Mouse (Mus musculus): ENCODE results near the gene Aplnr. TPM values are rescaled to one million over a fixed set of nuclear protein-coding genes. Genes with fewer than 3 reads are reported as not detected.

Aplnr gene
- polyA plus RNA-seq, 1 experiment, result 3.1 TPM

DNA sequence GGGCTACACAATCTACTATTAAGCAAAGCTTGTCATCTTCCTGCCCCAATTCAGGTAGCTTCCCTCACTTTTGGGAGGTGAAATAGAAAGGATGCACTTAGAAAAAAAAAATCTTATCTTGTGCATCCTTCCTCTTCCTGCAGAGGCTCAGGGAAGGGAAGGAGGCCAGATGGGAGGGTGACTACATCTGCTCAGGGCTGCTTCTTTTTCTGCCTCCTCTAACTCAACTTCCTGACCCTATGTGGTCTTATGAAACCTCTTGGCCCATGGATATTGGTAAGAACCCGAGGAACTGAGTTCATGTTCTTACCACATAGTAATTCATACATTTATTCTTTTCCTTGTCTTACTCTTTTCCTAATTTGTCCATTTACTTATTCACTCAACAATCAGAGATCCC is 926 bp upstream of the Aplnr start:
- no peak for DNase-seq (ENCODE audit: low read depth, low spot score)

DNA sequence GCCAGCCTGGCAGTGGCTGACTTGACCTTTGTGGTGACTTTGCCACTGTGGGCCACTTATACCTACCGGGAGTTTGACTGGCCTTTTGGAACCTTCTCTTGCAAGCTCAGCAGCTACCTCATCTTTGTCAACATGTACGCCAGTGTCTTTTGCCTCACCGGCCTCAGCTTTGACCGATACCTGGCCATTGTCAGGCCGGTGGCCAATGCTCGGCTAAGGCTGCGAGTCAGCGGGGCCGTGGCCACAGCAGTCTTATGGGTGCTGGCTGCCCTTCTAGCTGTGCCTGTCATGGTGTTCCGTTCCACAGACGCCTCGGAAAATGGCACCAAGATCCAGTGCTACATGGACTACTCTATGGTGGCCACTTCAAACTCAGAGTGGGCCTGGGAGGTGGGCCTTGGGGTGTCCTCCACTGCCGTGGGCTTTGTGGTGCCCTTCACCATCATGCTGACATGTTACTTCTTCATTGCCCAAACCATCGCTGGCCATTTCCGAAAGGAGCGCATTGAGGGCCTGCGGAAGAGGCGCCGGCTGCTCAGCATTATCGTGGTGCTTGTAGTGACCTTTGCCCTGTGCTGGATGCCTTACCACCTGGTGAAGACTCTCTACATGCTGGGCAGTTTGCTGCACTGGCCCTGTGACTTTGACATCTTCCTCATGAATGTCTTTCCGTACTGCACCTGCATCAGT is 951 bp downstream of the Aplnr start:
- WGBS, result 84% methylated on average over 21 of the region's 21 CpGs
- DNase-seq (ENCODE audit: low read depth, low spot score), result no peak

More for the DNA sequence above, 926 bp upstream of the Aplnr start:
- 32% methylated on average over 1 of the region's 1 CpGs for WGBS

DNA sequence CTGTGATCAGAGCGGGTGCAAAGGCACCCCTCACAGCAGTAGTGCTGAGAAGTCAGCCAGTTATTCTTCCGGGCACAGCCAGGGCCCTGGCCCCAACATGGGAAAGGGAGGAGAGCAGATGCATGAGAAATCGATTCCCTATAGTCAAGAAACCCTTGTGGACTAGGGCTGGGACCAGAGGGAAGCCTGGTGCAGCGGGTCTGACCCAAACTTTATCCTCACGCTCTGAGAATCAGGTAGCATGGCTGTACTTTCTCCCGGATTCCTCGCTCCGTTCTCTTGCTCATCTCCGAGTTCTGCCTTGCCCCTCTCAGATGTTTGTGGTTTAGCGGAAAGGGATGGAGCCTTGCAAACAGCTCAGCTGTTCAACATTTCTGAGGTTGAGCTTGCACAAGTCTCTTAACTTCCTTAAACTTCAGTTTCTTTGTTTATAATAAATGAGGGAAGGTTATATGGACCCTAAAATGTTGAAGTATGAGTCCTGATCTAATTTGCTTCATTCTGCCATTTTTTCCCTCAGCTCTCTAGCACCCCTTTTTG is 1.6 kb downstream of the Aplnr start:
- WGBS, result 65% methylated on average over 10 of the region's 10 CpGs
- DNase-seq (ENCODE audit: low read depth, low spot score), result no peak

DNA sequence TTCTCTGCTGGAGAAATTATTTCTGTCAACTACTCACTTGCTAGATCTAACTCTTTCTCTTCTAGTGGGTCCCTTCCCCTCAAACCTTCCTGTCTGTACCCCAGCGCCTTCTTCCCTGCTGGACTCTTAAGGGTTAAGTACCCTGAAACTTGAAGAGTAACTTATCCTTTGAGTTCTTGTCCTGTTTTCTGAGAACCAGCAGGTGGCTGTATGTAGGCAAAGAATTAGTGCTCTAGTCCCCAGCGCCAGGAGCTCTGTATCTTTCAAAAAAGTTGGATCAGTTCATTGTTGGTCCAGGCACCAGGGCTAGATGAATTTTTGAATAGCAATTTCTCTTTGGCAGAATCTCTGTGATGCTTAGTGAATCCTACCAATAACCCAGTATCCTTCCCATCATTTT is 2.1 kb downstream of the Aplnr start:
- DNase-seq (ENCODE audit: low read depth, low spot score), result no peak
- WGBS, result 32% methylated on average over 2 of the region's 2 CpGs

DNA sequence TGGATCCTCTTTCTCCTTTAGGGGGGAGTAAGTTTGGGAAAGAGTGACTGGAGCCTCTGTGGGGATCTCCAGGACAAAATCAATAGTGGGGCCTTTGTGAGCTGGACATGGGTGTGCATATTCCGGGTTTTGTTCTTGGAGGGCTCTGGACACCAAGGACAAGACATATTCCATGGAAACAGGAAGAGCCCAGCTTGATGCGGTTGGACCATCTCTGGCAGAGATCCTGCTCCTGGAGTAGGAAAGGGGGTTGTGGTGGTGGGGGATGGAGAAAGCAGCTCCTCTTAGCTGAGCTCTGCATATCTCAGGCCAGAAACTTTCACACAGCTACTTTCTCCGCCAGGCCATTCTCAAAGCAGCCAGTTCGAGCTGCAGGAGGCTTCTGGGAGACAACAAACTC is 3.4 kb downstream of the Aplnr start:
- DNase-seq (ENCODE audit: low read depth, low spot score), result no peak

DNA sequence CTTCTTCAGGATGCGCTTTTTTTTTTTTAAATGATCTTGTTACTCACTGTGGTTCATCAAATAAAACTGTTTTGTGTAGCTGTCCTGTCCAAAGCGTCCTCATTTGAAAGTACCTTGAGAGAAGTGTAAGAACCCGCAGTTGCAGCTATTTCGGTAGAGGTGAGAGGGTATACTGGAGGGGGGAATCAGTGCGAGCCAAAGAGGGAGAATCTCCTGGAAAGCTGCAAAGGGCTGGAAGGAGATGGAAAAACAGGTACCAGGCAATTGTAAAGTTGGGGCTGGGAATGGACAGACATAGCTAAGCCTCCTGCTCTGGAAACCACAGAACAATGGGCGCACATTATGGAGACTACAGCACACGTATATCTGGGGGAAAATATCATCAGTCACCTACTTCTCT is 3.8 kb downstream of the Aplnr start:
- 66% methylated on average over 7 of the region's 7 CpGs for WGBS
- DNase-seq (ENCODE audit: low read depth, low spot score), result no peak

More for the DNA sequence above, 3.4 kb downstream of the Aplnr start:
- WGBS, result 60% methylated on average over 4 of the region's 4 CpGs

DNA sequence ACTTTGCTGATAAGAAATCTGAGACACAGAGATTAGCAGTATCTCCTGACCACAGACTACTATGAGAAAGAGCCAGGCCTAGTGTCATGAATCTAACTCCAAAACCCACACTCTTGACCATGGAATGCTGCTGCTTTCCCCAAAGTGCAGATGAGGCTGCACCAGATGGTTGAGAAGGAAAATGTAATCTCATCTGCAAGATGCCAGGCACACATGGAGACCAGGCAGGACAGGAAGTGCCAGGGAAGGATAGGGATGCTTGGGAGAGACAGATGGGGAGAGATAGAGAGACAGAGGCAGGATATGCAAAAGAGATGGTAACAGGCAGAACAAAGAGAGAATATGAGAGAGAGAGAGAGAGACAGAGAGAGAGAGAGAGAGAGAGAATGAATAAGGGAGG is 4.8 kb downstream of the Aplnr start:
- DNase-seq (ENCODE audit: low read depth, low spot score), result no peak

DNA sequence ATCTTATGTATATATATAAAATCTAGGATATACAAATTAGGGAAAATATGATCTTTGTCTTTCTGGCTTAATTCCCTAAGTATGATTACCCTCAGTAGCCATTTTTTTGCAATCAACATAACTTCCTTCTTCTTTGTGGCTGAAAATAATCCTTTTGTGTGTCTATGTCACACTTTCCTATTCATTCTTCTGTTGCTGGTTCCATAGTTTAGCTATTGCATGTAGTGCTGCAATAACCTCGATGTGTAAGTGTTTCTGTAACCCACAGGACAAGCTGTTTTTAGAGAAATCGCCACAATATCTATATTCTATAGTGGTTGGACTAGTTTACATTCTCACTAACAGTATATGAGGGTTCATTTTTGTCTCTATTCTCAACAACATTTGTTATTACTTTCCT is 8.9 kb downstream of the Aplnr start:
- WGBS, result 81% methylated on average over 2 of the region's 2 CpGs
- no peak for DNase-seq (ENCODE audit: low read depth, low spot score)

GRCm38 (mm10) chr2:85145346-85145745 is 9.3 kb downstream of the Aplnr start:
- 66% methylated on average over 3 of the region's 3 CpGs for WGBS

DNA sequence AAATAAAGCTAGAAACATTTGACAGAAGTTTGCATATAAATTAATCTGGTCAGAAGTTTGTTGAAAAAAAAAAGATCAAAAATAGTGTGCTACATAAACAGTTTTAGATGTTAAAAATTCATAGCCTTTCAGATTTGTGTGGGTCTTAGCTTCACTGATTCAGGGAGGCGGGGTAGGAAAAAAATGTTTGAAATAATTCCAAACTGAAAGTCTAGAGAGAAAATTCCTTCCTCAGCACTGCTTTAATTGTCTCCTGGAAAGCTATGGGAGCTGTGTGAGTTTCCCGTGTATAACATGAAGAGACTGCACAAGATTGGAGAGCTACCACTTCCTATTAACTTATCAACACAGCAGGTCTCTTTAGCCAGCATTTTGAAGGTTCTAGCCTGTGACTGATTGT is 11.5 kb downstream of the Aplnr start:
- WGBS, result 72% methylated on average over 2 of the region's 2 CpGs
- DNase-seq (ENCODE audit: low read depth, low spot score), result no peak

More at GRCm38 (mm10) chr2:85145346-85145745, 9.3 kb downstream of the Aplnr start:
- no peak for DNase-seq (ENCODE audit: low read depth, low spot score)

DNA sequence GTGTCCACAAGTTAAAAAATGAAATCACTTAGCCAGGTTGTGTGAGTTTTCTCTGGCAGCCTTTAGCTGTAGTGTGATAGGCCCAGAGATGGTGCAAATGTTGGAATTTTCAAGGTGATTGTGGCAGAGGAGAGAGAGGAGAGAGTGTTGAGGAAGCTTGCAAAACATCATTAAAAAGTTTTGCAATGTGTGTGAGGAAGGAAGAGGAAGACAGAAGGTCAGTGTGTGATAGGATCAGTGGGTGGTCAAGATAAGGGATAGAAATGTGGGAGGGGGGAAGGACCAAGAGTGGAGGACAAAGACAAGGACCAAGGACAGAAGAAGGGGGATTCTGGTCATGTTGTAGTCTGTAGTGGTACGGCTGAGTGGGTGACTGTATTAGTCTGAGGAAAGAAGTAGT is 14.3 kb downstream of the Aplnr start:
- DNase-seq (ENCODE audit: low read depth, low spot score), result no peak
- 78% methylated on average over 1 of the region's 1 CpGs for WGBS

DNA sequence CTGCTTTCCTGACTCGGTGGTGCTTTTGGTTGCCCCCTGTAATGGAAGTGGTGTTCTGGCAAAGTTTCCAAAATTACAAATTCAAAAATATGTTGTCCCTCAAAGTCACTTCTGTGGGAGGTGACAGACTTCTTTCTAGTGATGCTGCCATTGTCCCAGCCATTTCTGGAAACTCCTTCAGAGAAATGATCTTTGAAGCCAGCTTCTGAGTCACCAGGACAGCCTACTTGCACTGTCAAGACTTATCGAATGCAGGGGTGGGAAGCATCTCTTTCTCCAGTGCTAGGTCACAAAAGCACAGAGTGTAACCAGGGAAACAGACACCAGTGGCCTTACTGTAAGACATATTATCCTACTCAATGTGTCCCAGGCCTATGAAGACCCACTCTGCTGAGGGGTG is 15.2 kb downstream of the Aplnr start:
- WGBS, result 89% methylated on average over 2 of the region's 2 CpGs
- DNase-seq (ENCODE audit: low read depth, low spot score), result no peak

DNA sequence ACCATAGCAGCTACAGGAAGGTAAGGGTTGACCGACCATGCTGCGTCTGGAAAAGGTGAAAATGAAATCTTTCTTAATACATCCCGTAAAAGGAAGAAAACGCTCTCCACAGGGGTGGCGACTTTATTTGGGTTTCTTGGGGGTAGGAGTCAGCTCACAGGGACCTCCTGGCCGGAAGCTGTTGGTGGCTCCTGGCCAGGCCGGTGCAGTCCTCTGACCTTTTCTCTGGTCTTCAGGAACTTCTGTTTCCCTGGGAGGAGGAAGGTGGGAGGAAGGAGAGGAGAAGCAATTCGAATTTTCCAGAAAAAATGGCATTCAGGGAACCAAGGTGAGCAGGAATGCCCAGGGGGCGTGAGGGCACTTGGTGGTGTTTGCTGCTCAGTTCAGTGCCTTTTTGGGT is 19.3 kb downstream of the Aplnr start:
- WGBS, result 79% methylated on average over 9 of the region's 9 CpGs

GRCm38 (mm10) chr2:85156136-85156535 is 20.1 kb downstream of the Aplnr start:
- WGBS, result 81% methylated on average over 5 of the region's 5 CpGs
- no peak for DNase-seq (ENCODE audit: low read depth, low spot score)

More for the DNA sequence above, 19.3 kb downstream of the Aplnr start:
- no peak for DNase-seq (ENCODE audit: low read depth, low spot score)

DNA sequence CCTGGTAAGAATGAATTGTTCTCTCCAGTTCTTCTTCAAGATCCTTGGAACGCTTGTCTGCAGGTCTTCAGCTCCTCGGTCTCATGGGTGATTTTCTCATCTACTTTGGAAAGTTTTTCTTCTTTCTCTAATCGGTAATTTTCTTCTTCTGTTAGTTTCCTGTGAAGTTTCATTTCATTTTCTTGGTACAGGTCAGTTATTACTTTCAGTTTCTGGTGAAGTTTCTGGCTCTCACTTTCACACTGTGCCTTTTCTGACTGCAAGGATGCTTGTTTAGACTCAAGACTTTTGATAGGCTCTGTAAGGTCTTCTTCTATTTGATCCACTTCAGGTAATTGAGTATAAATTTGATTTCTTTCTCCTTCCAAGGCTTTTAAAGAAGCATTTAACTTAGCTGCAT is 21.4 kb downstream of the Aplnr start:
- WGBS, result 85% methylated on average over 3 of the region's 3 CpGs
- DNase-seq (ENCODE audit: low read depth, low spot score), result no peak

- DNase-seq (ENCODE audit: low read depth, low spot score), result no peak
- WGBS, result 72% methylated on average over 4 of the region's 4 CpGs
Observed at GRCm38 (mm10) chr2:85160901-85161637, 25.0 kb downstream of the Aplnr start.

DNA sequence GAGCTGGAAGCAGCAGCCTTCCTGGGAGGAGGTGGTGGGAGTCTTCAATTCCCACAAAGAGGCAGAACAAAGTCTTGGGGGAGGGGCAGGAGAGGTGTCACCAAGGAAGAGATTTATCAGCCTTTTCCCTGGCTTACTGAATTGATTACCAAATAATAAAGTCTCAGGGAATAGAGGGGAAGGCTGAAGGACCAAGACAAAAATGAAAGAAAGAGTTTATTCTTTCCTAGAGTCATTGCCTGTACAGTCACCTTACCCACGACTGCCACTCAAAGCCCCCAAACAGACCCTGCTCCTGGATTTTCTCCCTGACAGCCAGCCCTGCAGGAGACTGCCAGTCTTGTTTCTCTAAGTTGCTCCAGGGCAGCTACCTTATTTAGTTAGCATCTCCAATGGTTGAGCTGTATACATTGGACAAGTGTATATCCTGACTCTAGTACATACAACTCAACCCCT is 25.6 kb downstream of the Aplnr start:
- 47% methylated on average over 1 of the region's 1 CpGs for WGBS
- no peak for DNase-seq (ENCODE audit: low read depth, low spot score)

DNA sequence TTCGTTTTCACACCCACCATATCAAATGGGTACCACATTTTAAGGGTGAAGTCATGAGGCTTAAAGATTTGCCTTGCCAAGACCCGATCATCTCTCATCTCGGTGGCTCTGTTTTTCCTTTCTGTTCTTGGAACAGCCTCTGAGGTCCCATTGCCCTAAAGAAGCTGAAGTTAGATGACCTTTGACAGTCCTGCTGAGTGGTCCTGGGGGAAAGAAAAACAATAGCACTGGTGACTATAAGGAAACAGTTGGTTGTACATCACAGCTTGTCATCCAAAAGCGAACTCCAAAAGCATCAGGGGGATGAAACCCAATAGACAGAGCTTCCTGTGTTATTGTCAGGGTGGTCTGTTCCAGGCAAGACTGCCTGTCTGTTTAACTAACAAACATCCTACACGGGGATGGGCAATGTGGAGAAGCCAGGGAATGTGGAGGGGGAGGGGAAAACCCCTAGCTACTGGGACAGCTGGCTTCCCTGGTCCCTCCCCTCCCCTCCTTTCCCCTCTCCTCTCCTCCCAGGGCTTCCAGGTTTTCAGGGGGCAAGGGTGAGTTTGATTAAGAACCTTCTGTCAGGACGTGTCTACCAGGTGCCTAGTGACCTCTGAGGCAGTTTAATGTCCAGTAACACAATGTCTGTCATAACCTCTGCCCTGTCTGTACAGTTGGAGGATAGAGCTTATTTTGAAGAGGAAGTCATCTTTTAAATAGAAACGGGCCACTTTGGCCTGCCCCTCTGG is 27.5 kb downstream of the Aplnr start:
- DNase-seq (ENCODE audit: low read depth, low spot score), result no peak
- WGBS, result 43% methylated on average over 7 of the region's 7 CpGs

DNA sequence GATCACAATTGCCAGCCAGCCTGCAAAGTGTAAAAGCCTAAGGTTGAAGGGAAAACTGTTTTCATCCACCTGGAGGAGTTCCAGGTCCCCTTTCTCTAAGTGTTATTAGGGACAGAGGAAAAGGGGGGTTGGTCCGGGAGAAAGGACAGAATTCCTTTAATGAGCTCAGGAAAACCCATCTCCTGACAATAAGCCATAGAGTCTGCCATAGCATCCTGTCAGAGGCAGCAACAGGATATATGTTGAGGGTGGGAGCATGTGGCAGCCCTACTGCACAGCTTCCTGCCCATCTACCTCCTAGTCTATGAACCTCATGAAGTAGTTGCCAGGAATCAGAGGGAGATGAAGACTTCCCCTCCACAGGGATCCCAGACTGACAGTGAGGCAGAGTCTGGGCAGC is 31.6 kb downstream of the Aplnr start:
- no peak for DNase-seq (ENCODE audit: low read depth, low spot score)
- WGBS, result 65% methylated on average over 1 of the region's 1 CpGs

- DNase-seq (ENCODE audit: low read depth, low spot score), result no peak
- 78% methylated on average over 1 of the region's 1 CpGs for WGBS
Observed at GRCm38 (mm10) chr2:85168327-85168726, 32.3 kb downstream of the Aplnr start.

Data from large intestine, adult 2 months (tissue).